Mouse (Mus musculus): Measurements from ENCODE around the gene Gm20422. TPM values are rescaled to one million over a fixed set of nuclear protein-coding genes. Genes with fewer than 3 reads are reported as not detected.
"Not testable (repeated sequence)": the region's sequence is repeated elsewhere in the genome, so short reads cannot be mapped to it uniquely, and the experiment has no call there.

Gene Gm20422
- total RNA-seq, 2 experiments from 2014 or later, result 2.8 to 3.1 TPM

DNA sequence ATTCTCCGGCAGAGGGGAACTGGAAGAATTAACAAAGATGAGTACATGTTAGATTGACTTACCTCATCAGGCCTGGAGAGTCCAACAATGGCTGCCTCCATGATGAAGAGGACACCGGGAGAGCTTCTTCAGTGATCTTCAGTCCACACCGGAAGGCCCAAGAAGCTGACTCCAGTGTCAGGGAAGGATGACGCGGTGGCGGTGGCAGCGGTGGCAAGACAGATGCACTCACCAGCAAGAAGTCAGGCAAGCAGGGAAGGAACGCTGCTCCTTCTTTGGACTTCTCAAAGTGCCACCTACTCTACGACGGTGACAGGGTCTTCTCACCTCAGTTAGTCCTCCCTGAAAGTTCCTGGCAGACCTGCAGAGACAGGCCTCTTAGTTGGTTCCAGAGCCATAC lies 64.1 kb downstream of the Gm20422 start, which contains the start of gene Zfp869:
Zfp869 (minus strand) TSS at position 101 of the 400 bp plus-strand sequence.
- DNase-seq, result not testable (repeated sequence)

DNA sequence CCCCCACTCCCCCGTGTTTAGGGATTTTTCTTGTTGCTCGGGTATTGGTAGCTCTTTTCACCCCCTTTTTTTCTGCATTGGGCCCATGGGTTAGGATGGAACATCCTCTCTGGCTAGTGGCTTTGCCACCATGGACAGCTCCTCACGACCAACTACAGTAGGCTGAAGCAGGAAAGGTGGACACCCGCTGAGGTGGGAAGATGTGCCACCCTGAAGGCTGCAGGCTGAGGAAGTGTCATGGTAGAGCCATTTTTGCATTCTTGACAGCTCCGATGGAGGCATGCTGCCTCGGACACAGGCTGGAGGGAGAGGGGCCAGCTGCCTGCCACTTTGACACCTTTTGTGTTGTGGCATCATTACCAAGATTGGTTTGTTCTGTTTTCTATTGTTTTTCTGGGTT lies 72.9 kb downstream of the Gm20422 start:
- no peak for DNase-seq

Other genes with a start within 250 kb of the Gm20422 start
- 10 to 100 TPM; 12.3 to 14.9 TPM for gene Zfp868, start 149.3 kb downstream of the Gm20422 start, total RNA-seq (2021)
- gene Zfp964, start 120.4 kb downstream of the Gm20422 start, total RNA-seq (2021), result 1 to 10 TPM; 2.8 TPM
- gene Zfp869, start 64.2 kb downstream of the Gm20422 start, total RNA-seq (2021), result 10 to 100 TPM; 22.1 to 22.7 TPM
- gene Zfp963, start 24.9 kb downstream of the Gm20422 start, total RNA-seq (2021), result 1 to 10 TPM; 3.5 to 5.1 TPM
- gene Atp13a1, start 16.3 kb upstream of the Gm20422 start, total RNA-seq (2021), result 10 to 100 TPM; 40.9 to 42.3 TPM
- gene Zfp866, start 16.3 kb upstream of the Gm20422 start, total RNA-seq (2021), result 10 to 100 TPM; 21.2 to 21.3 TPM
- 10 to 100 TPM; 10.1 to 10.5 TPM for gene Gmip, start 33.8 kb upstream of the Gm20422 start, total RNA-seq (2021)
- gene Lpar2, start 47.5 kb upstream of the Gm20422 start, total RNA-seq (2021), result 1 to 10 TPM; 1.4 to 1.7 TPM
- gene Pbx4, start 57.6 kb upstream of the Gm20422 start, total RNA-seq (2021), result 1 to 10 TPM; 1.1 to 1.8 TPM
- gene Cilp2, start 112.8 kb upstream of the Gm20422 start, total RNA-seq (2021), result under 1 TPM in 1 of 2 experiments, not detected in 1; 0.10 TPM
- under 1 TPM; 0.53 to 0.56 TPM for gene Tssk6, start 127.3 kb upstream of the Gm20422 start, total RNA-seq (2021)
- 100 to 1,000 TPM; 166 to 176 TPM for gene Ndufa13, start 127.7 kb upstream of the Gm20422 start, total RNA-seq (2021)
- gene Yjefn3, start 127.8 kb upstream of the Gm20422 start, total RNA-seq (2021), result 1 to 10 TPM; 1.9 to 2.7 TPM
- 10 to 100 TPM; 93.2 to 94.3 TPM for gene Gatad2a, start 221.5 kb upstream of the Gm20422 start, total RNA-seq (2021)